Mouse (Mus musculus): Measurements from ENCODE around the gene Paqr3.

- TF ChIP-seq UBTF (IDR thresholded peaks at IDR 0.05; ENCODE audit: borderline replicate concordance, insufficient read depth, low read depth, low read length) (no peak), USF1 (IDR thresholded peaks at IDR 0.05; ENCODE audit: low read depth, low read length) (no peak), USF2 (IDR thresholded peaks at IDR 0.05; ENCODE audit: borderline replicate concordance in 1 of 2, insufficient read depth in 1 of 2, low read depth in 1 of 2, low read length in 2 of 2) (no peak), ZNF384 (IDR thresholded peaks at IDR 0.05; ENCODE audit: low read depth, low read length) (no peak), MAX (IDR thresholded peaks at IDR 0.05; ENCODE audit: low read length) (no peak), KAT2A (conservative IDR thresholded peaks at IDR 0.05; ENCODE audit: low read depth, low read length) (no peak; the same call in 1 of the 2 replicates), POLR2A (IDR thresholded peaks at IDR 0.05; ENCODE audit: control insufficient read depth in 1 of 2, insufficient read depth in 1 of 2, low read depth in 1 of 2, low read length in 2 of 2, poor library complexity in 1 of 2) (no peak)
Observed at GRCm38 (mm10) chr5:97108333-97108732, 3.1 kb downstream of the Paqr3 start.

All from MEL (cell line).